Mouse (Mus musculus) kidney, adult 2 months (tissue): ENCODE measurements around the gene 2310033P09Rik.

Experiments
- CTCF ChIP-seq: fragments of 200-500 bp; conservative IDR thresholded peaks from 2 replicates; pipeline ENCODE4 v1.5.1; 2011; ENCODE audit warnings: low read depth, mild to moderate bottlenecking, control low read depth, low read length, moderate library complexity, mixed read lengths; ENCODE audit not compliant: insufficient read depth, insufficient read length
- POLR2A ChIP-seq: fragments of 200-500 bp; IDR thresholded peaks from one replicate; pipeline ENCODE4 v1.6.1; 2011; ENCODE audit warnings: low read depth, low read length, control low read depth

DNA sequence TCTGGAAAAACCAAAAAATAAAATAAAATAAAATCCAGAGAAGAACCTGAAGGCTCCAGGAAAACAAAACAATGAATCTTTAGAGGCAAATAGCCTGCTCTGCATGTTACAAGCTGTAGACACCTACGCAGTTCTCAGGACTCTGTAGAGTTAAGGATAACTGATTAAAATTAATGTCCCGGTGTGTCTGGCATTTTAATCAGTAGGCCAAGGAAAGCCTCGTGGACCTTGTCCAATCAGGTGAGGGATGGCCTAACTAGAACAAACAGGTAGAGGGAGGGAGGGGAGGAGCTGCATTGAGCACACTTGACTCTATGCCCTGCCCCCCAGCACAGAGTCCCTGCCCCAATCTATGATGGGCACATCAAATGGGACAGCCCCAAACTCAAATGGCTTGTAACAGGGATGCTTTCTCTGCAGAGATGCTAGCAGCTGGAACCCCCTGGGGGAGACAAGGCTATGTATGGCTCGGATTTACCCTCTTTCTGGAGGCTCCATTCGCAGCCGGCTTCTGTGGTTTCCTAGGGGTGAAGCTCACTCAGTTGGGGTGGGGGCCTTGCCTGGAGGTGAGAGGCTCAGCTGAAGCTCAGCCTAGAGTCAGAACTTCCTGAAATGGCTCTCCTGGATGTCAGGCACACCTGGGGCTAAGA, 33.8 kb upstream of the 2310033P09Rik start:
- TF ChIP-seq CTCF (no peak), POLR2A (no peak)
